Mouse (Mus musculus) CH12.LX (cell line): ENCODE measurements at regions not wholly inside any gene's neighbourhood (a gene's known extent, or its start where the extent isn't known, plus 50 kb on each side); places are given as distances from the start of the nearest gene placed in this dataset.
"Not testable (repeated sequence)": the region's sequence is repeated elsewhere in the genome, so short reads cannot be mapped to it uniquely, and the experiment has no call there.

Experiments
- DNase-seq: peaks from one replicate; pipeline ENCODE4 v3.0.0-alpha.2; 2013; ENCODE audit errors: extremely low read depth
- H3K27ac ChIP-seq: 2 replicates; pipeline ENCODE4 v1.5.1; 2012; ENCODE audit warnings: low read depth, mild to moderate bottlenecking, control low read depth, moderate library complexity; ENCODE audit not compliant: insufficient read depth
- H3K27me3 ChIP-seq: replicated peaks from 2 replicates; pipeline ENCODE3; 2012; ENCODE audit warnings: inconsistent platforms
- H3K36me3 ChIP-seq, 2 experiments: replicated peaks in 1 of 2; 2 replicates each; pipeline versions ENCODE3 to v1.6.1; 2012; ENCODE audit warnings: inconsistent platforms in 1 of 2, low read length in 1 of 2, mild to moderate bottlenecking in 1 of 2, mixed read lengths in 1 of 2, moderate library complexity in 1 of 2; ENCODE audit not compliant: control insufficient read depth in 1 of 2, insufficient read depth in 1 of 2
- H3K4me1 ChIP-seq, 2 experiments: 2 replicates each; pipeline ENCODE4 v1.6.1; 2012; ENCODE audit warnings: inconsistent platforms in 1 of 2, moderate library complexity in 1 of 2; ENCODE audit not compliant: insufficient read depth in 2 of 2, control insufficient read depth in 1 of 2
- H3K4me2 ChIP-seq: 2 replicates; pipeline ENCODE4 v1.6.1; 2012; ENCODE audit warnings: low read depth, mild to moderate bottlenecking, control low read depth; ENCODE audit not compliant: poor library complexity, insufficient read depth, severe bottlenecking
- H3K4me3 ChIP-seq, 3 experiments: fragments of 150-350 bp in 1 of 3; sonication (generic) in 1 of 3; replicated peaks in 1 of 3; 2 replicates each; pipeline versions ENCODE3 to v1.5.1; 2011 to 2012; ENCODE audit warnings: low read depth in 2 of 3, low read length in 2 of 3, mild to moderate bottlenecking in 2 of 3, moderate library complexity in 2 of 3, control low read depth in 1 of 3, improper control_type of control experiment in 1 of 3, inconsistent platforms in 1 of 3, mixed read lengths in 1 of 3; ENCODE audit not compliant: poor library complexity in 1 of 3
- H3K79me2 ChIP-seq: replicated peaks from 2 replicates; pipeline ENCODE4 v1.6.1; 2012; ENCODE audit warnings: mild to moderate bottlenecking, moderate library complexity; ENCODE audit not compliant: control insufficient read depth, poor library complexity, insufficient read depth, severe bottlenecking; ENCODE audit errors: extremely low read depth
- H3K9ac ChIP-seq: 2 replicates; pipeline ENCODE4 v1.6.1; 2012; ENCODE audit warnings: low read depth, mild to moderate bottlenecking, control low read depth, moderate library complexity; ENCODE audit not compliant: insufficient read depth
- H3K9me3 ChIP-seq: replicated peaks from 2 replicates; pipeline ENCODE3; 2012; ENCODE audit warnings: low read length, inconsistent platforms, mixed read lengths
- CTCF ChIP-seq, 2 experiments: IDR thresholded peaks in 1 of 2; conservative IDR thresholded peaks in 1 of 2; 2 replicates each; pipeline ENCODE4 v1.5.1; 2011 to 2012; ENCODE audit warnings: low read depth in 2 of 2, low read length in 2 of 2, improper control_type of control experiment in 1 of 2, inconsistent platforms in 1 of 2, mild to moderate bottlenecking in 1 of 2, moderate library complexity in 1 of 2
- EP300 ChIP-seq: IDR thresholded peaks from 2 replicates; pipeline ENCODE4 v1.6.1; 2011; ENCODE audit warnings: low read length, improper control_type of control experiment
- HCFC1 ChIP-seq: IDR thresholded peaks from 2 replicates; pipeline ENCODE4 v1.6.1; 2012; ENCODE audit warnings: low read depth, mild to moderate bottlenecking, inconsistent platforms, low read length, improper control_type of control experiment
- NELFE ChIP-seq: IDR thresholded peaks from 2 replicates; pipeline ENCODE4 v1.6.1; 2011; ENCODE audit warnings: low read depth, low read length, improper control_type of control experiment
- POLR2A ChIP-seq: IDR thresholded peaks from 2 replicates; pipeline ENCODE4 v1.6.1; 2011; ENCODE audit warnings: low read depth, mild to moderate bottlenecking, improper control_type of control experiment, low read length
- RAD21 ChIP-seq: IDR thresholded peaks from 2 replicates; pipeline ENCODE4 v1.6.1; 2011; ENCODE audit warnings: low read depth, mild to moderate bottlenecking, low read length, improper control_type of control experiment, moderate library complexity
- SIN3A ChIP-seq: IDR thresholded peaks from 2 replicates; pipeline ENCODE4 v1.6.1; 2012; ENCODE audit warnings: low read length, improper control_type of control experiment, inconsistent platforms
- ZNF384 ChIP-seq: IDR thresholded peaks from 2 replicates; pipeline ENCODE4 v1.6.1; 2012; ENCODE audit warnings: low read depth, low read length, improper control_type of control experiment, inconsistent platforms
- dilution Hi-C: fragments of 300-500 bp; cut with MboI; formaldehyde crosslinking; loops from 2 replicates; pipeline ENCODE4 v1.14.3; 2020; ENCODE audit warnings: low sequenced_read_pairs; ENCODE audit not compliant: extremely low pct_unique_long_range_greater_than_20kb, extremely low pct_ligation_motif_present
- in situ Hi-C: fragments of 300-500 bp; cut with MboI; formaldehyde crosslinking; loops from 3 replicates; pipeline ENCODE4 v1.14.3; 2019; ENCODE audit warnings: low sequenced_read_pairs, low pct_ligation_motif_present, low pct_unique_long_range_greater_than_20kb, mixed read lengths

DNA sequence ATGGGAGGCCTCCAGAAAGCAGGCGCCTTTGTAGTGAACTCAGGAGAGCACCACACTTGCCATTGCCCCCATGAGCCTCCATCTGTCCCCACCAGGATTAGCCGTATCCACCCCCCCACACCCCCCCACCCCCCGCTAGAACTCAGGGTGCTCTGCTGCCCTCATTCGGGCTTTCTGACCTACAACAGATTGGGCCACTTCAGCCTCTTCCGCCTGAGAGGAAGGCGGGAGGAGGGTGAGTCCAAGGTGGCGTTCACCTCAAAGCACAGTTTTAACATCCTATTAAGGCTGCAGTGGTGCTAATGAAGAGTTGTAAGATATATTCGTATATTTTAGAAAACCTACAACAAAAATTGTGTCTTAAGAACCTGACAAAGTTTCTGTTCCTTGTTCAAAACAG, 202.9 kb upstream of the Gnai1 start:
- no peak overlapping the region for H3K27ac ChIP-seq
- no peaks in the 10 kb centered on the region for H3K36me3 ChIP-seq
- in situ Hi-C loops (no loop called here), dilution Hi-C loops (no loop called here)
- H3K9ac ChIP-seq = no peak overlapping the region
- TF ChIP-seq CTCF (conservative IDR thresholded peaks at IDR 0.05 in 1 of 2, IDR thresholded peaks at IDR 0.05 in 1 of 2; ENCODE audit: low read depth in 2 of 2, low read length in 2 of 2) = no peak
- no peak overlapping the region for H3K4me3 ChIP-seq
- no peaks in the 10 kb centered on the region for H3K79me2 ChIP-seq
- H3K27me3 ChIP-seq = no peaks in the 10 kb centered on the region
- DNase-seq = no peak
- H3K4me1 ChIP-seq = peaks cover 0 to 4% of the 10 kb centered on the region in 2 experiments; a peak in 2 of 4 replicates
- H3K9me3 ChIP-seq = no peaks in the 10 kb centered on the region
- H3K4me2 ChIP-seq = no peak overlapping the region

- dilution Hi-C loops (no loop called here), in situ Hi-C loops (no loop called here)
Observed at GRCm38 (mm10) chr5:18561911-18562310, 201.8 kb upstream of the Gnai1 start.

DNA sequence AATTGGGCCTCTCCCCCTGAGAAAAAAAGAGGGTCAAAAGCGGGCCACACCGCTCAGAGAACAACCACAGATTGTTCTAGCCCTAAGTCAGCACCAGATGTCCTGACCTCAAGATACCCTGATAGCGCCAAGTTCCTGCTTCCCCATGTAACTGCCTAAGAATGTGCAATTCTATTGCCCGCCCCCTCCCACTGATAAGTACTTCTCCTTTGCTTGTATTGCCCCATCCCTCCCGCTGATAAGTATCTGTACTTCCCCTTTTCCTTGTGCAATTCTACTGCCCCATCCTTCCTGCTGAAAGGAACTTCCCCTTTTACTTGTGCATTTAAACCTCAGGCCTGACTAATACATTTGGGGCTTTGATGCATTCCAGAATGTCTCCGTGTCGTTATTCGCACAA, 194.2 kb upstream of the Gnai1 start:
- H3K27me3 ChIP-seq, H3K9ac ChIP-seq, H3K4me2 ChIP-seq, DNase-seq, H3K9me3 ChIP-seq, H3K79me2 ChIP-seq, H3K4me3 ChIP-seq, H3K36me3 ChIP-seq, H3K27ac ChIP-seq, H3K4me1 ChIP-seq, dilution Hi-C loops, in situ Hi-C loops: not testable (repeated sequence)

More at GRCm38 (mm10) chr5:18561911-18562310, 201.8 kb upstream of the Gnai1 start:
- DNase-seq = peak; percentile 17
- Histone ChIP-seq H3K27me3 (no peaks in the 10 kb centered on the region), H3K27ac (no peak overlapping the region), H3K9me3 (no peaks in the 10 kb centered on the region), H3K9ac (no peak overlapping the region), H3K79me2 (no peaks in the 10 kb centered on the region), H3K4me2 (no peak overlapping the region), H3K4me3 (no peak overlapping the region), H3K36me3 (no peaks in the 10 kb centered on the region), H3K4me1 (peaks cover 0 to 4% of the 10 kb centered on the region in 2 experiments; a peak in 2 of 4 replicates)
- TF ChIP-seq EP300 (0 out of 2 replicates have a peak, but pooled peaks have one; percentile 20), RAD21 (no peak), HCFC1 (no peak), SIN3A (no peak), ZNF384 (no peak), POLR2A (no peak), CTCF (conservative IDR thresholded peaks at IDR 0.05 in 1 of 2, IDR thresholded peaks at IDR 0.05 in 1 of 2; ENCODE audit: low read depth in 2 of 2, low read length in 2 of 2) (no peak), NELFE (no peak)
